Mouse (Mus musculus) natural killer cell, adult 2 months (primary cell): ENCODE measurements around the gene Slc2a4.
A peak's percentile ranks its signal among the peaks of the same experiment; 100 is the strongest.
"Not testable (repeated sequence)": the region's sequence is repeated elsewhere in the genome, so short reads cannot be mapped to it uniquely, and the experiment has no call there.

Source experiments
- DNase-seq, 2 experiments: peaks; one replicate each; pipeline ENCODE4 v3.0.0; 2022; ENCODE audit warnings: low spot score in 2 of 2

The Slc2a4 gene

DNA sequence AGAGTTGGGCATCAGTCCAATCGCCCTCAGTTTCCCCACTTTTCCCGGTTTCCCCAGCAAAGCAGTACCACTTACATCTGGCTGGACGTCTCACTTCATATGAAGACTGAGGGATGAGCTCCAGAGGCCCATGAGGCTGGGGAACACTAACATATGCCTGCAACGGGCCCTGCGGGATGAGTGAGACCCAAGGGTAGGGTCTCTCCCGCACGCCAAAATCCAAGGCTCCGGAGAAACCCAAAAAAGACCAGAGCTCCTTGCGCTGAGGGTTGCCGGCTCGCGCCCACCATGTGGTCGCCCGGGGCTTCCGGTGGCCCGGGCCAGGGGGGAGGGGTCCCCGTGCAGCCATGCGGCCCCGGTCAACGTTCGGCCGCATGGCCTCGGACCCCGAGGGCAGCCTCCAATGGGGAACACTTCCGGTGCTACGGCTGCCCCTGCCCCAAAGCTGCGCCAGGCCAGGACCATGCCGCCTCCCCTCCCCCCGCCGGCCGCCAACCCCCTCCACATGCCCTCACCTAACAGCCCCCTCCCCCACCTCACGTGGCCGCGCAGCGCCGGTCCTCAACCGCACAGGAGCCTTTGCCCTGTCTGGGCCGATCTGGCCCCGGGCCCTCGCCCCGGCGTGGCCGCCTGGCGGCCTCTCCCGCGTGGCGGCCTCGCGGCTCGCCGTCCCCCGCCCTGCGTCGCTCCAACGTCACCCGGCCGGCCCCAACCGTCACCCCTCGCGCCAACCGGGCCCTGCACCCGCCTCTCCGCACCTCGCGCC lies 27.5 kb downstream of the Slc2a4 start:
- no peak for DNase-seq

- peak; percentile 87 to 88 for DNase-seq
Measured at GRCm38 (mm10) chr11:69919661-69920265, 28.2 kb downstream of the Slc2a4 start.

GRCm38 (mm10) chr11:69919053-69919452 lies 28.9 kb downstream of the Slc2a4 start:
- DNase-seq: no peak

GRCm38 (mm10) chr11:69918118-69918517 lies 29.9 kb downstream of the Slc2a4 start:
- DNase-seq: no peak

DNA sequence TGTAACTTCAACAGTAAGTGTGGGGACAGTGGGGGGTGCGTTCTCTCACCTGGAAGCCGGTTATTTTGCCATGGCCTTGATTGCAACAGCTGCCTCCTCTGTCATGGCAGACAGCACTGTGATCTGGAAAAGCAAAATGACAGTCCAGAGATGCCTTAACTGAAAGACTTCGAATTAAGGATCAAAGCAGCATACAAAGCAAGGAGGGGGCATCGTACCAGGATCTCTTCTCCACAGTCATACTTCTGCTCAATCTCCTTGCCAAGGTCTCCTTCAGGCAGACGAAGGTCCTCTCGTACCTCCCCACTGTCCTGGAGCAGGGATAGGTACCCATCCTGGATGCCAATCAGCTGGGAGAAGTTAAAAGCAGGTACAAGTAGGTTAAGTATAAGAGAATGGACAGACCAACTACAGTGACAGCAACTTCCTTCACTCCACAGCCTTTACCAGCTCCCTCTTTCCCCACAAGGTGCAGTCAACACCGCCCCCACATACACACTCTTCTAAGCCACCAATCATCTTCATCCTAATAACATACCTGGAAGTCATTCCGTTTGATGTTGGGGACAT lies 30.5 kb downstream of the Slc2a4 start:
- no peak for DNase-seq

DNA sequence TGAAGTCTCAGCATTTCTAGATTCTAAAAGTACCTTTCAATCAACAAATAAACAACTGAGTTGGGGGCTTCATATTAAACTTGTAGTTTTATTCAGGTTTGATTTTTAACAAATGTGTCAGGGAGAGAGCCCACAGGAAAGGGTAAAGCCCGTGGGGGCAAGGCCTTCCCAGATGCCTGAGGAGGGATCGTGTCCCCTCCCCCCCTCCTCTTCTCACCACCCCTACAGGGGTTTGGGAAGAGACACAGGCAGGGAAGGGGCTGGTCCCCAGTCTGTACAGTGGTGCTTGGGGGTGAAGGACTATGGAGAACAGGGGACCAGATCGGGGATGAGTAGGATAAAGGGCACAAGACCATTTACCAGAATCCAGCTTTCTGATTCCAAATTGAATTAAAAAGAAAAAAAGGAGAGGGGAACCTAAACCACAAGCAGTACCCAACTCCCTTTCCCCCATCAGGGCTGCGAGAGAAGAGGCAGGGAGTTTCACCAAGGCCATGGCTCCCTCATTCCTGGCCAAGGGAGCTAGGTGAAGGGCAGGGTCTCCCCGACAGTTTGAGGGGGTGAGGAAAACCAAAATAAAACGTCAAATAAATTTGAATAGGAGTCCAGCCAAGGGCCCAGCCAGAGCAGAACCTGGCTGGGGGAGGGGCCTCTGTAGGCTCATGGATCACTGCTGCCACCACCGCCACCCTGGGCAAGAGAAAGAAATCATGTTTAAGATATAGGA lies 31.2 kb downstream of the Slc2a4 start:
- not testable (repeated sequence) for DNase-seq

DNA sequence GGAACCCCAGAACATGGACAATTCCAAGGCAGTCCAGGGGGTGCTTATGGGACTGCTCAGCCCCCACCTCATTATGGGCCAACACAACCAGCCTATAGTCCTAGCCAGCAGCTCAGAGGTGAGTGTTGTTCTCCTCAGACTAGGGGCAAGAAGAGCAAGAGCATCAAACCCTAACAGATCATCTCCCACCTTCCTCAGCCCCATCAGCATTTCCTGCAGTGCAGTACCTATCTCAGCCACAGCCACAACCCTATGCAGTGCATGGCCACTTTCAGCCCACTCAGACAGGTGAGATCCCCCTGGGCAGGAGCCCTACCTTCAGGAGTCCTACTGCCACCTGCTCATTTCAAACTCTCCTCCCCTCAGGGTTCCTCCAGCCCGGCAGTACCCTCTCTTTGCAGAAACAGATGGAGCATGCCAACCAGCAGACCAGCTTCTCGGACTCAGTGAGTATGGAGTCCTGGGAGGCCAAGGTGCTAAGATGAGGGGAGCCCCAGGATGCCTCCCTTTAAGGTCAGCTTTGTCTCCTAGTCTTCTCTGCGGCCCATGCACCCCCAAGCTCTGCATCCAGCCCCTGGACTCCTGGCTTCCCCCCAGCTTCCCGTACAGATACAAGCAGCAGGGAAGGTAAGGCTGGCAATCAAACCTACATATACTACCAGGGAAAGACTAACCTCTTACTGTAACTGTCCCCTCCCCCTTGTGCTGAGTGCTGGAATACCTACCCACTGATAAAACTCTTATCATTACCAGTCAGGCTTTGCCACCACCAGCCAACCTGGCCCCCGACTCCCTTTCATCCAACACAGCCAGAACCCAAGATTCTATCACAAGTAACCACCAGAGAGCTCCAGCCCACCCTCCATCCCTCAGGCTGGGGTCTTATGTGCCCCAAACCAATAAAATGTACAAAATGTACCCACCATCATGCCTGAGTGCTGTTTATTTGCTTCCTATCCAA lies 32.0 kb downstream of the Slc2a4 start:
- DNase-seq: no peak

DNA sequence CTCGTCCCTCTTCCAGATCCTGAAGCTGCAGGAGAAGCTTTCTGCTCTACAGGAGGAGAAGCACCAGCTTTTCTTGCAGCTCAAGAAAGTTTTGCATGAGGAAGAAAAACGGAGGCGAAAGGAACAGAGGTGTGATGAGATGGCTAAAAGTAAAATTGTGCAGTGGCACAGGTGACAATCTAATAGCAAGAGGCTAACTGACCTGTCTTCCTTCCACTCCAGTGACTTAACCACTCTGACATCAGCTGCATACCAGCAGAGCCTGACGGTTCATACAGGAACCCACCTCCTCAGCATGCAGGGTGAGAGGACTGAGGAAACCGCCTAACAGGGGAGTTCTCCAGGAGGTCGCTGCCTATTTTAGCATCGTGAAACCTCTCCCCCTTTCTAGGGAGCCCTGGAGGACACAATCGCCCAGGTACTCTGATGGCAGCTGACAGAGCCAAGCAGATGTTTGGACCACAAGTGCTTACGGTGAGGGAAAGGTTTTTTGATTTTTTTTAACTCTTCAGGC lies 33.0 kb downstream of the Slc2a4 start:
- no peak for DNase-seq

DNA sequence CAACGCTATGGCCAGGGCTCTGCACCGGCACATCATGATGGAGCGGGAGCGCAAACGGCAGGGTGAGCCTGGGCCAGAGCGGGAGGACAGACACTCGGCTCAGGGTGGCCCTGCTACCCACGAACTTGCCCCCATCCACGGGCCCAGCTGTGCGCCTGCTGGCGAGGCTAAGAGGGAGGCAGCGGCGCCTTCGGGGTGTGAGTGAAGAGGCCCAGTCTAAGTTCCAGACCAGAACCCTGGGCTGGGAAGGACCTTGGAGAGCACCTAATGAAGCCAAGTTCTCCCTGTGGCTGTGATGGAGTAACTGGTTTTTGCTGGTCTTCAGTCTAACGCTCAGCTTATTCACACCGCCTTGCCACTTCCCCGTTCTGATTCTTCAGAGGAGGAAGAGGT lies 33.6 kb downstream of the Slc2a4 start:
- no peak for DNase-seq

DNA sequence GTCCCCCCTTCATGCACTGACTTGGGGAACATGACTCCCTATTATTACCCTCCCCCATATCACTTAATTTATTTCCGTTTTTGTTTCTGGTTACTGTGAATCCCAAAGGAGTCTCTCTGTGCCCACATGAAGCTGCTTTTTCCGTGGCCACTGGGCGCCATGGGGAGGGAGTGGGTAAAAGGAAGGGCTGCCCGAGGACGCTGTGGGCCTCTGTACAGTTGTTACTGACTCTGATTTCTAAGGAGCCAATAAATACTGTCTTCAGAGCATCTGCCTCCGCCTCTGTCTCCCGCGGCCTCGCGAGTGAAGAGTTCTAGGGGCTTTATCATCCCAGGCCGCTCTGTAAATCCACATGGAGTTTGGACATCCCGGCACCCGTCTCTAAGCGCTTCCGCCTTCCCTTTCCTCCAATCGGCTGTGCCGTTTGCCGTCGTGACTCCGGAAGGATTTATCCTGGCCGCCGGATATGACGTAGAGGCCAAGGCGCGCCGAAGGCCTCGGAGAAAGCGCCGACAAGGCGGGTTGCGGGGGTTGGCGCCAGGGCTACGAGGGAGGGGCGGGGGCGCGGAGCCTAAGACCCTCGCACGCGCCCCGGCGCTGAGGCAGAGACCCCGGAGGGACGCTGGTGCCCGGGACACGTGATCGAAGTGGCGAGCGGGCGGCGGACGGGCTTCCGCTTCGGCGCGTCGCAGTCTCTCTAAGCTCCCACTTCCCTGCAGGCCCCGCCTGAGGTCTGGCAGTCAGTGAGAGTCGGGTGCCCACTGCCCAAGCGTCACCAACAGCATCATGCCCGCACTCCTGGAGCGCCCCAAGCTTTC lies 34.2 kb downstream of the Slc2a4 start, which contains the start of gene Gps2:
TSS of gene Gps2 (plus strand) at position 335 of the 818 bp plus-strand sequence.
- DNase-seq: peak; percentile 85 to 88

DNA sequence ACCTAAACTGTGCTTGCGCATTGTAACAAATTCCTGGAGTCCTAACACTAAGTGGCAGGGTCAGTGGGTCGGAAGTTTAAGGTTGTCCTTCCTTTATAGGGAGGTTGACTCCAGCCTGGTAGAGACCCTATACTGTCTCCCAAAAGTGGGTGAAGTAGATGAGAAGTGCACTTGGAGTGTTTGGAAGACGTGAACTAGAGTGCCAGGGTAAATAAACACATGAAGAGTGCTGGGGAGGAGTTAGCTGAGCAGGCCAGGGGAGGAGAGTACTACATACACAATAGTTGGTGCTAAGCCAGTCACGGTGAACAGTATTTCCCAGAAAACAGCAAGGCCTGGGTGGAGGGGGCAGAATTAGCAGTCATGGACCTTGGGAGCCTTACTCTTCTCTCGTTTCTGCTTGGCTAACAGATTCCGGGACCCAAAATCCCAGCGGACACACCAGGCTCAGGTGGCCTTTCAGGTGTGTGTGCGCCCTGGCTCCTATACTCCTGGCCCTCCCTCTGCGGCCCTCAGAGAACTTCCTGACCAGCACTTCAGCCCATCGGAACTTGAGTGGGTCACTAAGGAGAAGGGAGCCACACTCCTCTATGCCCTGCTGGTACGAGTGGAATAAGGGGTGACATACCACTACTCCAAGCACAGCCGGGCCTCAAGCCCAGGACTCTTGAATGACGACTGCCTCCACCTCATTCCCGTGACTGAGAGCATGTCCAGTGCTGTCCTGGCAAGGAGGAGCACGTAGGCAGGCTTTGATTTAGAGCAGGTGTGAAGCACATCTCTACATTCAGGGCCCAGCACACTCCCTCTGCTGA lies 35.1 kb downstream of the Slc2a4 start:
- DNase-seq: no peak

DNA sequence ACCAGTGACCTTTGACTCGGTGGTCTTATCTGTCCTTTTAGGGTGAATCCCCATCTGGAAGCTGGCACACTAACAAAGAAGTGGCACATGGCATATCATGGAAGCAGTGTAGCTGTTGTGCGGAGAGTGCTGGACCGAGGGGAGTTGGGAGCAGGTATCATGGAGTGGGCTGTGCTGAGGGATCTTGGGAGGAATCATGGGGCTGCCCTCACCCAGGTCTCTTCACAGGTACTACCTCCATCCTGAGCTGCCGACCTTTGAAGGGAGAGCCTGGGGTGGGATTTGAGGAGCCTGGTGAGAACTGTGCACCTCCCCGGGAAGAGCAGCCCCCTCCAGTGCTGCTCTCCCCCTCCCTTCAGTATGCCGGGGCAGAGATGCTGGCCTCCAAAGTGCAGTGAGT lies 36.3 kb downstream of the Slc2a4 start:
- no peak for DNase-seq

GRCm38 (mm10) chr11:69910781-69911560 lies 37.0 kb downstream of the Slc2a4 start:
- no peak for DNase-seq

DNA sequence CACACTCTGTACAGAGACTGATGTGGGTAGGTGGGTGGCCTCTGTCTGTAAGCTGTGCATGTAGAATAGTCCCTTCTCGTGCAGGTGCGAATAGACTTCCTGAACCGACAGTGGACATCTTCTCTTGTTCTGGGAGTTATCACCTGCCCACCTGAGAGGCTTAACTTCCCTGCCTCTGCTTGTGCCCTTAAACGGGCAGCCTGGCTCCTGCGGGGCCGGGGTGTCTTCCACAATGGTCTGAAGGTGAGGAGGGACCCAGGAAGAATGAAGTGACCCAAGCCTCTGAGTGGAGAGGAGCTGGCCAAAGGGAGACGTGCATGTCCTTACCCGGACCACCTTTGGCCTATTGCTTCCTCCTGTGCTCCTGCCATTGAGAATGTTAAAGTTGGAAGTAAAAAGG lies 37.8 kb downstream of the Slc2a4 start:
- no peak for DNase-seq

GRCm38 (mm10) chr11:69909174-69909573 lies 38.8 kb downstream of the Slc2a4 start:
- DNase-seq: no peak

DNA sequence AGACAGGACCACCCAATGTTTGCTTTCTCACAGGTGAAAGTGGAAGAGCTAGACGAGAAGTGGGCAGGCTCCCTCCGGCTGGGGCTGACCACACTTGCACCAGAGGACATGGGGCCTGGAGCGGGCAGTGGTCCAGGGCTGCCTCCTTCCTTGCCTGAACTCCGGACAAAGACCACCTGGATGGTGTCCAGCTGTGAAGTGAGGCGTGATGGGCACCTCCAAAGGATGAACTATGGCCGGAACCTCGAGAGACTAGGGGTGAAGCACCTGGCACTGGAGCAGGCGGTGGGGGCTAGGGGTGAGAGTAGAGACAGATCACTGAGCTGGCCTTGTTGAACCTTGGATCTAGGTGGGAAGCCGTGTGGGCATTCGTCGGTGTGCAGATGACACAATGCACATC lies 39.3 kb downstream of the Slc2a4 start:
- DNase-seq: no peak

DNA sequence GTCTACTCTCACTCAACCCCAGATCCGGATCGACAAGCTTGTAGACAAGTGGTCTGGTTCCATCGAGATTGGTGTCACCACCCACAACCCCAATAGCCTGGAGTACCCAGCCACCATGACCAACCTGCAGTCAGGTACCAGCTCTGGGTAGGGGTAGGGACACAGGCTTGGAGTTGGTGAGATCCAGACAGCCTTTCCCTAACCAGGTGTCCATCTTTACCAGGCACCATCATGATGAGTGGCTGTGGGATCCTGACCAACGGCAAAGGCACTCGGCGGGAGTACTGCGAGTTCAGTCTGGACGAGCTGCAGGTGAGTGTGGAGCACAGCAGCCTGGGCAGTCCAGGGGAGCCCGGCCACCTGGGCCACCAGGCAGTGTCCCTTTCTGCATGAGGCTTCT lies 43.7 kb downstream of the Slc2a4 start:
- DNase-seq: no peak

GRCm38 (mm10) chr11:69902972-69903371 lies 45.0 kb downstream of the Slc2a4 start:
- DNase-seq: no peak

DNA sequence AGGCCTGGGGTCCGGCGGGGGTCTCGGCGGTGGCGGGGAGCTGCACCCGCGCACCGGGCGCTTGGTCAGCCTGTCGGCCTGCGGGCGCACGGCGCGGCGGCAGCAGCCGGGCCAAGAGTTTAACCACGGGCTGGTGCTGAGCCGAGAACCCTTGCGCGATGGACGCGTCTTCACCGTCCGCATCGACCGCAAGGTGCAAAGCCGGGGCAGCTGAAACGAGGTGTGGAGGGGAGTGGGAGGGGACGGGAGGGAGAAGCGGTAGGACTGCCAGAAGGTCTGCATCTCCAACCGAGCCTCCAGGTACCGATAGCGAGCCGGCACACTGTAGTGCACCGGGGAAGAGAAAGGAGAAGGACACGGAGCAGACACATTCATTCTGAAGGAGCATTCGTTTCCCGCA lies 46.0 kb downstream of the Slc2a4 start:
- no peak for DNase-seq
